Mouse (Mus musculus) MEL (cell line): ENCODE measurements around the gene Pigq. TPM values are rescaled to one million over a fixed set of nuclear protein-coding genes. Genes with fewer than 3 reads are reported as not detected.

Experiments used
- DNase-seq: peaks from one replicate; pipeline ENCODE4 v3.0.0; 2011; ENCODE audit warnings: low read depth, low spot score
- H3K27ac ChIP-seq: 2 replicates; pipeline ENCODE4 v1.5.1; 2012; ENCODE audit warnings: low read depth, mild to moderate bottlenecking, control low read depth, low read length, moderate library complexity; ENCODE audit not compliant: control insufficient read depth
- H3K27me3 ChIP-seq, 2 experiments: fragments of 150-350 bp in 1 of 2; sonication (generic) in 1 of 2; 2 replicates each; pipeline ENCODE4 v1.6.1; 2012; ENCODE audit warnings: low read length in 2 of 2, mild to moderate bottlenecking in 2 of 2, improper control_type of control experiment in 1 of 2, moderate library complexity in 1 of 2; ENCODE audit not compliant: insufficient read depth in 2 of 2, control insufficient read depth in 1 of 2
- H3K36me3 ChIP-seq, 2 experiments: 2 replicates each; pipeline ENCODE4 v1.6.1; 2012 to 2014; ENCODE audit warnings: low read length in 2 of 2, improper control_type of control experiment in 1 of 2, inconsistent platforms in 1 of 2, mild to moderate bottlenecking in 1 of 2; ENCODE audit not compliant: insufficient read depth in 2 of 2, control insufficient read depth in 1 of 2
- H3K4me1 ChIP-seq, 2 experiments: fragments of 150-350 bp in 1 of 2; sonication (generic) in 1 of 2; 2 replicates each; pipeline ENCODE4 v1.6.1; 2012; ENCODE audit warnings: low read length in 2 of 2, improper control_type of control experiment in 1 of 2, mild to moderate bottlenecking in 1 of 2; ENCODE audit not compliant: insufficient read depth in 2 of 2, control insufficient read depth in 1 of 2
- H3K4me3 ChIP-seq, 2 experiments: fragments of 150-350 bp in 1 of 2; sonication (generic) in 1 of 2; 2 replicates each; pipeline ENCODE4 v1.5.1; 2012; ENCODE audit warnings: low read depth in 2 of 2, low read length in 2 of 2, mild to moderate bottlenecking in 2 of 2, moderate library complexity in 2 of 2, control low read depth in 1 of 2, improper control_type of control experiment in 1 of 2; ENCODE audit not compliant: control insufficient read depth in 1 of 2, insufficient read depth in 1 of 2
- H3K79me2 ChIP-seq: 2 replicates; pipeline ENCODE4 v1.6.1; 2012; ENCODE audit warnings: mild to moderate bottlenecking, low read length, moderate library complexity; ENCODE audit not compliant: control insufficient read depth, poor library complexity, insufficient read depth
- H3K9ac ChIP-seq: 2 replicates; pipeline ENCODE4 v1.6.1; 2012; ENCODE audit warnings: low read depth, mild to moderate bottlenecking, control low read depth, low read length, moderate library complexity; ENCODE audit not compliant: control insufficient read depth, poor library complexity, severe bottlenecking
- H3K9me3 ChIP-seq: fragments of 150-350 bp; sonication (generic); replicated peaks from 2 replicates; pipeline ENCODE4 v1.6.1; 2012; ENCODE audit warnings: mild to moderate bottlenecking, low read length, improper control_type of control experiment, moderate library complexity; ENCODE audit not compliant: insufficient read depth
- CHD2 ChIP-seq: IDR thresholded peaks from 2 replicates; pipeline ENCODE4 v1.6.1; 2011; ENCODE audit warnings: low read length, improper control_type of control experiment
- CTCF ChIP-seq, 3 experiments: IDR thresholded peaks in 2 of 3; conservative IDR thresholded peaks in 1 of 3; 2 replicates each; pipeline ENCODE4 v1.5.1; 2011 to 2012; ENCODE audit warnings: low read length in 3 of 3, low read depth in 2 of 3, mild to moderate bottlenecking in 2 of 3, improper control_type of control experiment in 1 of 3, inconsistent platforms in 1 of 3, mixed read lengths in 1 of 3, moderate library complexity in 1 of 3; ENCODE audit not compliant: control insufficient read depth in 1 of 3, insufficient read depth in 1 of 3, poor library complexity in 1 of 3, severe bottlenecking in 1 of 3
- GABPA ChIP-seq: IDR thresholded peaks from 2 replicates; pipeline ENCODE4 v1.6.1; 2012; ENCODE audit warnings: low read depth, mild to moderate bottlenecking, inconsistent platforms, low read length, improper control_type of control experiment, moderate library complexity
- JUND ChIP-seq: IDR thresholded peaks from 2 replicates; pipeline ENCODE4 v1.6.1; 2011; ENCODE audit warnings: low read depth, mild to moderate bottlenecking, improper control_type of control experiment, low read length
- MAX ChIP-seq: IDR thresholded peaks from 2 replicates; pipeline ENCODE4 v1.6.1; 2011; ENCODE audit warnings: low read length, improper control_type of control experiment
- MYC ChIP-seq: IDR thresholded peaks from 2 replicates; pipeline ENCODE4 v1.6.1; 2011; ENCODE audit warnings: low read depth, mild to moderate bottlenecking, low read length, improper control_type of control experiment, moderate library complexity
- NELFE ChIP-seq: IDR thresholded peaks from 2 replicates; pipeline ENCODE4 v1.6.1; 2011; ENCODE audit warnings: low read depth, low read length, improper control_type of control experiment
- NRF1 ChIP-seq: IDR thresholded peaks from 2 replicates; pipeline ENCODE4 v1.6.1; 2014; ENCODE audit warnings: low read depth, mild to moderate bottlenecking, inconsistent platforms, low read length, improper control_type of control experiment, moderate library complexity; ENCODE audit not compliant: poor library complexity, insufficient read depth, severe bottlenecking
- POLR2AphosphoS2 ChIP-seq: IDR thresholded peaks from 2 replicates; pipeline ENCODE4 v1.6.1; 2011; ENCODE audit warnings: low read length, improper control_type of control experiment
- RCOR1 ChIP-seq: IDR thresholded peaks from 2 replicates; pipeline ENCODE4 v1.6.1; 2012; ENCODE audit warnings: low read depth, mild to moderate bottlenecking, inconsistent platforms, low read length, improper control_type of control experiment
- SMC3 ChIP-seq: IDR thresholded peaks from 2 replicates; pipeline ENCODE4 v1.6.1; 2011; ENCODE audit warnings: low read depth, low read length, improper control_type of control experiment
- TAL1 ChIP-seq: IDR thresholded peaks from 2 replicates; pipeline ENCODE4 v1.6.1; 2012; ENCODE audit warnings: mild to moderate bottlenecking, inconsistent platforms, low read length, moderate library complexity, mixed read lengths
- TBP ChIP-seq: IDR thresholded peaks from 2 replicates; pipeline ENCODE4 v1.8.0; 2011; ENCODE audit warnings: low read depth, low read length, improper control_type of control experiment
- polyA plus RNA-seq, 2 experiments: library from polyadenylated mRNA; stranded (reverse) in 1 of 2; unstranded in 1 of 2; fragments of >175 nt in 1 of 2; fragments of >200 nt in 1 of 2; gene quantifications; 2 replicates each; pipeline versions ENCODE4 v1.2.1 to v1.2.4; 2012; ENCODE audit warnings: low replicate concordance in 2 of 2, low read depth in 1 of 2; ENCODE audit not compliant: insufficient read length in 2 of 2, insufficient read depth in 1 of 2, missing spikeins in 1 of 2
- total RNA-seq: library from RNA; depleted of rRNA; stranded (reverse); fragments of 300-350 nt; gene quantifications from 2 replicates; pipeline ENCODE4 v1.2.3, GENCODE M21; 2012

Gene Pigq
- total and polyA plus RNA-seq, 3 experiments, result 67.8 to 825 (median 193) TPM

DNA sequence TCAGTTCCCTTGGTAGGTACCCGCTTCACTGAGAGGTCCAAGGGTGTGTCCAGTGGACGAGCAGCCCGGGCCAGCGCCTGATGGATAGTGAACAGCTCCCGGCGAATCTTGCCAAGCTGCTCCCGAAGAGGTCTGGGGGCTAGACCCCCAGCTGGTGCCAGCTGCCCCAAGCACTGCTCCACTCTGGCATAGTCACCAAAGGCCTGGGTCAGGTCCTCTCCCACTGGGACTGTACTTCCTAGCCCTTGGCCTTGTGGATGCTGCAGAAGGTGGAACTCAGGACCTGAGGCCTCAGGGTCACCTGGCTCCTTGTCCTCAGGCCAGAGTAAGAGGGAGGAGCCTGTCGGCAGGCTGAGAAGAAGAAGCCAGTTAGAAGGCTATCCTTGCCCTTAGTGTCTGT, 2.2 kb upstream of the Pigq start:
- peaks cover 4% of the 10 kb centered on the region for H3K79me2 ChIP-seq
- no peak for DNase-seq
- TF ChIP-seq CTCF (IDR thresholded peaks at IDR 0.05 in 2 of 3, conservative IDR thresholded peaks at IDR 0.05 in 1 of 3; ENCODE audit: control insufficient read depth in 1 of 3, insufficient read depth in 1 of 3, low read depth in 2 of 3, low read length in 3 of 3, poor library complexity in 1 of 3, severe bottlenecking in 1 of 3) (no peak), GABPA (no peak), RCOR1 (no peak), POLR2AphosphoS2 (no peak), TBP (no peak)
- H3K4me3 ChIP-seq, result no peak overlapping the region
- no peak overlapping the region for H3K27ac ChIP-seq
- no peaks in the 10 kb centered on the region for H3K9me3 ChIP-seq
- H3K4me1 ChIP-seq, result peaks cover 10 to 24% of the 10 kb centered on the region in 2 experiments
- no peaks in the 10 kb centered on the region for H3K27me3 ChIP-seq
- H3K36me3 ChIP-seq, result peaks cover 0 to 13% of the 10 kb centered on the region in 2 experiments; a peak in 2 of 4 replicates
- H3K9ac ChIP-seq, result no peak overlapping the region

DNA sequence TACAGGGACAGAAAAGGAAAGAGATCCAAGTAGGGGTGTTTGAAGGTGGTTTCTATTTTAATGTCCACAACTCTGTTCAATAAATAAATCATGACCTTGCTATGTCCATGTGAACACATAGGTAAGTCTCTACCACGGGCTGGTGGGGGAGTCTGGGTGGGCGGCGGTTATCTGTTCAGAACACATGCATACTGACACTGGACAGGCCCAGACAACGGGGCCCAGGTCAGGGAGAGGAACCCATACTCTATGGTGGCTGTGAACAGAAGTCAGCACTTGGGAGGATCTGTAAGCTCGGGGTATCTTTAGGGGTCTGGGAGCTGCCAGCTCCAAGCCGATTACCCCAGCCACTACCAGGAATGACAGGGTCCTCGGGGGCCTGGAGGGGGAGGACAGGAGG, 1.6 kb upstream of the Pigq start:
- Histone ChIP-seq H3K27me3 (no peaks in the 10 kb centered on the region), H3K4me1 (peaks cover 10 to 24% of the 10 kb centered on the region in 2 experiments)
- DNase-seq, result no peak
- 0 out of 2 replicates have a peak, but pooled peaks have one; percentile 5 for TF ChIP-seq TAL1
- no peak for TF ChIP-seq RCOR1
- TF ChIP-seq, all 39 proteins: peak for 1
- Histone ChIP-seq H3K27ac (no peak overlapping the region), H3K36me3 (peaks cover 0 to 13% of the 10 kb centered on the region in 2 experiments; a peak in 2 of 4 replicates), H3K9ac (no peak overlapping the region), H3K9me3 (no peaks in the 10 kb centered on the region), H3K79me2 (peaks cover 8% of the 10 kb centered on the region), H3K4me3 (no peak overlapping the region)

DNA sequence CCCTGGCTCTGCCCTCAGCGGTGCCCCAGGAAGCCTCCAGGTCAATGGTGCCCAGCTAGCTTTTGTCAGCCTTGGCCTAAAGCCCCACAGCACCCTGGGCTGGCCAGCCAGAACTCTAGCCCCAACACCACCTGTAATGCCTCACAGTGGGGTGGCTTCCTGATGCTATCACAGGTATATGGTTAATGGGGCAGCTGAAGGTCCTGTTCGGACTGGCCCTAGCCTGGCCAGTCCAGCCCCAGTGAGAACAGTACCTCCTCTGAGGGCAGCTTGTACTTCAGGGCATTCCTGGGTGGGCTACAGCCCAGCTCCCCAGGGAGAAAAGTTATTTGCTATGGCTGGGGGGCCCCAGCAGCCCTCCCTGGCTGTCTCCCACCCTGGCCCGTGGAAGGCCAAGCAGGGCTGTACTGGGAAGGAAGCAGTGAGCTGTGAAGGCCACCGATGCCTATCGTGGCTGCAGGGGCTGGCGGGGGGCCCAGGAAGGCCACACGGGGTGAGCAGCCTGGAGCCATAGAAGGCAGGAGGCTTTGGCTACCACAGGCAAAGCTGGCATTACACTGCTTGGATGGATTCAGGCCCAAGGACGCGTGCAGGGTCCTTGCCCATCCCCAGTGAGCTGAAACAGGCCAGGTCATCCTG, 900 bp upstream of the Pigq start:
- Histone ChIP-seq H3K27ac (no peak overlapping the region), H3K4me1 (peaks cover 10 to 28% of the 10 kb centered on the region in 2 experiments), H3K9ac (no peak overlapping the region), H3K27me3 (no peaks in the 10 kb centered on the region), H3K4me3 (no peak overlapping the region), H3K79me2 (peaks cover 15% of the 10 kb centered on the region), H3K9me3 (no peaks in the 10 kb centered on the region), H3K36me3 (peaks cover 0 to 17% of the 10 kb centered on the region in 2 experiments; a peak in 2 of 4 replicates)
- no peak for TF ChIP-seq JUND
- TF ChIP-seq NRF1, result no peak
- TF ChIP-seq SMC3, result no peak
- no peak for TF ChIP-seq MAX
- no peak for TF ChIP-seq NELFE
- TF ChIP-seq CHD2, result no peak
- no peak for TF ChIP-seq MYC
- no peak for DNase-seq
